Mouse (Mus musculus) spleen, adult 2 months (tissue): Measurements from ENCODE around the gene Slfn3. TPM values are rescaled to one million over a fixed set of nuclear protein-coding genes. Genes with fewer than 3 reads are reported as not detected.
"Not testable (repeated sequence)": the region's sequence is repeated elsewhere in the genome, so short reads cannot be mapped to it uniquely, and the experiment has no call there.

Source experiments
- DNase-seq, 2 experiments: peaks; one replicate each; pipeline versions ENCODE4 v3.0.0 to v3.0.0-alpha.2; 2012 to 2021; ENCODE audit warnings: low spot score in 2 of 2, low read depth in 1 of 2
- H3K27ac ChIP-seq: fragments of 200-500 bp; 2 replicates; pipeline ENCODE4 v1.5.1; 2012; ENCODE audit warnings: low read length, inconsistent platforms; ENCODE audit not compliant: insufficient read depth
- H3K27me3 ChIP-seq: fragments of 200-500 bp; 2 replicates; pipeline ENCODE4 v1.6.1; 2012; ENCODE audit warnings: mild to moderate bottlenecking, moderate library complexity, low read length, inconsistent platforms; ENCODE audit not compliant: control insufficient read depth, insufficient read depth
- H3K36me3 ChIP-seq: fragments of 200-500 bp; 2 replicates; pipeline ENCODE4 v1.6.1; 2012; ENCODE audit warnings: mild to moderate bottlenecking, low read length, inconsistent platforms; ENCODE audit not compliant: control insufficient read depth, insufficient read depth
- H3K4me1 ChIP-seq: fragments of 200-500 bp; 2 replicates; pipeline ENCODE4 v1.6.1; 2011; ENCODE audit warnings: inconsistent platforms; ENCODE audit not compliant: control insufficient read depth, insufficient read depth, insufficient read length
- H3K4me3 ChIP-seq: fragments of 200-500 bp; 2 replicates; pipeline ENCODE4 v1.5.1; 2011; ENCODE audit warnings: mild to moderate bottlenecking, inconsistent platforms; ENCODE audit not compliant: insufficient read depth, insufficient read length; ENCODE audit errors: extremely low read depth
- CTCF ChIP-seq: fragments of 200-500 bp; IDR thresholded peaks from 2 replicates; pipeline ENCODE4 v1.5.1; 2011; ENCODE audit warnings: mild to moderate bottlenecking, inconsistent platforms; ENCODE audit not compliant: insufficient read depth, insufficient read length, insufficient replicate concordance; ENCODE audit errors: extremely low read depth
- POLR2A ChIP-seq: fragments of 200-500 bp; IDR thresholded peaks from 2 replicates; pipeline ENCODE4 v1.6.1; 2011; ENCODE audit warnings: low read depth, low read length, inconsistent platforms
- WGBS: fragments of 180-500 bp; shearing (Covaris S2); methylation state at CpG from one replicate; pipeline ENCODE4 v1.1.7; 2018; 5-methylcytosine and 5-hydroxymethylcytosine counted together
- polyA plus RNA-seq: library from polyadenylated mRNA; depleted of rRNA; stranded (reverse); fragments of >200 nt; gene quantifications from 2 replicates; pipeline ENCODE4 v1.2.3, GENCODE M21; 2012

Gene Slfn3
- polyA plus RNA-seq, 1 experiment = 0.37 TPM

- Histone ChIP-seq H3K27me3 (no peaks in the 10 kb centered on the region), H3K4me1 (peaks cover 8% of the 10 kb centered on the region; the same call in 1 of the 2 replicates), H3K27ac (no peak overlapping the region), H3K4me3 (no peak overlapping the region), H3K36me3 (no peaks in the 10 kb centered on the region)
- no peak for TF ChIP-seq CTCF
- TF ChIP-seq POLR2A = no peak
- WGBS = 79% methylated on average over 1 of the region's 1 CpGs
- no peak for DNase-seq
Observed at GRCm38 (mm10) chr11:83221328-83221877, 30.3 kb downstream of the Slfn3 start.

- DNase-seq = peak; percentile 54 to 61
- no peaks in the 10 kb centered on the region for H3K27me3 ChIP-seq
- peak overlapping the region; percentile 60 for H3K4me3 ChIP-seq
- H3K36me3 ChIP-seq = peaks cover 3% of the 10 kb centered on the region; the same call in 1 of the 2 replicates
- 6% methylated on average over 7 of the region's 7 CpGs for WGBS
- TF ChIP-seq POLR2A = no peak
- no peak for TF ChIP-seq CTCF
- peaks cover 8% of the 10 kb centered on the region; the same call in 1 of the 2 replicates for H3K4me1 ChIP-seq
- peak overlapping the region; percentile 63 for H3K27ac ChIP-seq
Observed at GRCm38 (mm10) chr11:83223367-83223766, 32.2 kb downstream of the Slfn3 start.

- H3K36me3 ChIP-seq, H3K4me1 ChIP-seq, H3K27me3 ChIP-seq: not testable (repeated sequence)
- DNase-seq = peak in 1 of 2 experiments; percentile 23
- 2% methylated on average over 5 of the region's 5 CpGs for WGBS
- Histone ChIP-seq H3K4me3 (peak overlapping the region; percentile 60), H3K27ac (peak overlapping the region; percentile 63)
Observed at GRCm38 (mm10) chr11:83223793-83224192, 32.7 kb downstream of the Slfn3 start.

GRCm38 (mm10) chr11:83224217-83224616, 33.1 kb downstream of the Slfn3 start:
- Histone ChIP-seq H3K27me3 (no peaks in the 10 kb centered on the region), H3K36me3 (peaks cover 3% of the 10 kb centered on the region; the same call in 1 of the 2 replicates), H3K27ac (peak overlapping the region; percentile 74), H3K4me1 (peaks cover 8% of the 10 kb centered on the region; the same call in 1 of the 2 replicates), H3K4me3 (peak overlapping the region; percentile 70)
- TF ChIP-seq POLR2A = no peak; the same call in 1 of the 2 replicates
- TF ChIP-seq CTCF = peak; percentile 0; the same call in 1 of the 2 replicates
- DNase-seq = peak; percentile 51 to 91
- 10% methylated on average over 9 of the region's 9 CpGs for WGBS

GRCm38 (mm10) chr11:83224750-83225149, 33.6 kb downstream of the Slfn3 start:
- no peak for DNase-seq
- Histone ChIP-seq H3K4me1 (peaks cover 8% of the 10 kb centered on the region; the same call in 1 of the 2 replicates), H3K36me3 (peaks cover 3% of the 10 kb centered on the region; the same call in 1 of the 2 replicates), H3K4me3 (peak overlapping the region; percentile 70), H3K27me3 (no peaks in the 10 kb centered on the region), H3K27ac (peak overlapping the region; percentile 74)
- TF ChIP-seq CTCF = no peak
- TF ChIP-seq POLR2A = no peak
- WGBS = 17% methylated on average over 3 of the region's 3 CpGs

- Histone ChIP-seq H3K27ac (no peak overlapping the region), H3K4me1 (peaks cover 8% of the 10 kb centered on the region; the same call in 1 of the 2 replicates), H3K4me3 (peak overlapping the region; percentile 70), H3K27me3 (no peaks in the 10 kb centered on the region), H3K36me3 (peaks cover 3% of the 10 kb centered on the region; the same call in 1 of the 2 replicates)
- DNase-seq = no peak
- WGBS = 67% methylated on average over 9 of the region's 9 CpGs
- TF ChIP-seq POLR2A (no peak), CTCF (no peak)
Observed at GRCm38 (mm10) chr11:83225371-83225960, 34.3 kb downstream of the Slfn3 start.
